Mouse (Mus musculus) embryonic stem cell, embryonic (primary cell): ENCODE measurements around the gene Igfbpl1.

ENCODE experiments used
- CTCF ChIA-PET, 4 experiments: fragments of 300-600 bp in 2 of 4; fragments of 350-600 bp in 2 of 4; sonication (Branson Sonifier 250); formaldehyde crosslinking; loops; one replicate each; lab custom pipeline; 2022; ENCODE audit warnings: inconsistent platforms in 2 of 4; lab: Charles Lee
- POLR2A ChIA-PET, 4 experiments: fragments of 300-600 bp in 2 of 4; fragments of 350-600 bp in 2 of 4; sonication (Branson Sonifier 250); formaldehyde crosslinking; loops; one replicate each; lab custom pipeline; 2022; ENCODE audit warnings: antibody characterized with exemption in 4 of 4, inconsistent platforms in 1 of 4; lab: Charles Lee

Gene Igfbpl1

DNA sequence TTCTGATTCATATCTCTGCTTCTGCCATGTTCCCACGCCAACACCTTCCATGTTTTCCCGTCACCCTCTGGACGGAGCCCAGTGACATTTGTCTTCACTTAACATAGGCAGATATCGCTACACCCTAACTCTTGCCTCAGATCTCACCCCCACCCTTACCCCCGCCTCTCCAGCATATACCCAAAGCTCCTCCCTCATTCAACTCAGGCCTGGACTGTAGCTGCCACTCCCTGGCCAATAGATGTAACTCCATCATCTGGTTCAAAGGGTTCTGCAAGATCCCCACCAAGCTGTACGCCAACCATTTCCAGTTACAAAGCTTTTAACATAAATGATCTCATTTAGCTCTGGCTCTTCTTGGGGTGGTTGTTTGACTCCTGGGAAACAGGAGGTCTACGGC, 59.9 kb downstream of the Igfbpl1 start:
- ChIA-PET CTCF (interaction anchor here in 3 of 4 experiments (0.5 to 1.6 kb wide), 6 partner anchors 44 to 459 kb away, joined by 3 to 4 read pairs (median 3); no protein-coding TSS in a partner anchor), POLR2A (interaction anchor here (0.6 to 2.1 kb wide), 9 partner anchors 12 to 359 kb away, joined by 3 to 7 read pairs (median 3); partner anchors contain the start of gene Slc25a51 (in 1 of the 4))

DNA sequence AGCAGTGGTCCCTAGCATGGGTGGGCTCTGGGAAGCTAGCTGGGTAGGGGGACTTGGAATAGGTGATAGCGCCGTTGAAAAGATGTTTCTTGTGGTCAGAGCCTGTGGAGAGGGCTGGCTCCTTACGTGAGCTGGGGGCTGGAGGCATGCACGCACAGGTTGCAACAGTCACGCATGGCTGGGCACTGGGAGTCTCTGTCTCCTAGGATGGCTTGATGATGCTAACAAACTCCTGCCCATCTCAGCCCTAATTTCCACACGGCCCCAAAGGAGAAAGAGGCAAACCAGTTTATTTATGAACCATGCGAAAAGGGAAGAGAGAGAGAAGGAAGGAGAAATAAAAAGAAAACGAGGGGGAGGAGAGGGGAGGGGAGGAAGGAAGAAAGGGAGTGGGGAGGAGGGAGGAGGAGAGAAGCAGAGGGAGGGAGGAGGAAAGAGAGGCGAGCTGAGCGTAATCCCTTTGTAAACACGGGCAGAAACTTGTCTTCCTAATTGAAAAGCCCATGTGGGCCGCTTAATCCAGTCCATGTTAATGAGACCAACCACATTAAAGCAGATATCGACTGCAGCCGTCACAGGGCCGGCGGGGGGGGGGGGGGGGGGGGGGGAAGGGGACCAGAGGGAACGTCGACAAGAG, 61.0 kb downstream of the Igfbpl1 start:
- ChIA-PET POLR2A (interaction anchor here in 2 of 4 experiments (0.9 to 1.7 kb wide), 3 partner anchors 20 to 348 kb away, joined by 3 to 5 read pairs (median 3); no protein-coding TSS in a partner anchor), CTCF (interaction anchor here in 3 of 4 experiments (0.6 to 1.6 kb wide), 4 partner anchors 45 to 372 kb away, joined by 3 to 5 read pairs (median 3); no protein-coding TSS in a partner anchor)

DNA sequence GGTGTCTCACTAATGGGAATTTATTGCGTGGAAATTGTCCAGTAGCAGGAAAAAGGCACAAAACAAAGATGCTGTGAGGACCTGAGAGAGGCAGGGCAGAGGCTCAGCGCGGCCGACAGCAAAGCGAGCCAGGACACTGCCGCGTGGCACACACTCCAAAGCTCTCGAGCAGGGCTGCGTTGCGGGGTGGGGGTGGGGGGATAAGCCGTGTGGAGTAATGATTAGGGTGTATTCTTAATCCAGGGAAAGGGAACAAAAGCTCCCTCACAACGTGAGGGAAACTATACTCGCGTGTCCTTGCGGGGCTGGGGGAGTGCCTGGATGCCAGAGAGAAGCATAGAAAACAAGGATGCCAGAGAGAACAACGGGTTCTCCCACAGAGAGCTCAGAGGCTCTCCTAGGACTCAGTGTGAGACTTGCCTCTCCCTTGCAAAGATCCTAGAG, 61.6 kb downstream of the Igfbpl1 start:
- ChIA-PET POLR2A (interaction anchor here in 2 of 4 experiments (0.5 to 1.7 kb wide), 2 partner anchors 233 to 347 kb away, joined by 3 to 5 read pairs; no protein-coding TSS in a partner anchor), CTCF (interaction anchor here in 1 of 4 experiments (0.5 kb wide), 1 partner anchor 46 kb away, joined by 4 read pairs; no protein-coding TSS in a partner anchor)

DNA sequence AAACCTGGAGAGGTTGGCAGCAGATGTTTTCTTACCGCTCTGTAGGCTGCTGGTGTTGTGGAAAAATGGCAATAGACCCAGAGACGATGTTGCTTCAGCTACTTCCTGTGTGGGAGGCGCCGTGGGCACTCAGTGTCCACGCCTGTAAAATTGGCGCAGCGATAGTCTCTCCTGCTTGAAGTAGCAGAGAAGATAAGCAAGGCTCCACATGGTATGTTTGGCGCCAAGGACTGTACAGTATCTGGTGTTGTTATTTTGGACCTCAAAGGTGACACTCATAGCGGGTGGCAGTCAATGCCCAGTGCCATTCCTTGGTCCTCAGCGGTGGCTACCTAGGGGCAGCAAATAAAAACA, 62.6 kb downstream of the Igfbpl1 start:
- ChIA-PET CTCF (interaction anchor here in 3 of 4 experiments (0.6 to 1.5 kb wide), 4 partner anchors 8 to 592 kb away, joined by 3 to 6 read pairs (median 4); no protein-coding TSS in a partner anchor), POLR2A (interaction anchor here in 3 of 4 experiments (0.5 to 2.0 kb wide), 18 partner anchors 8 to 751 kb away, joined by 3 to 9 read pairs (median 3); partner anchors contain the start of gene Polr1e (in 1 of the 3))

DNA sequence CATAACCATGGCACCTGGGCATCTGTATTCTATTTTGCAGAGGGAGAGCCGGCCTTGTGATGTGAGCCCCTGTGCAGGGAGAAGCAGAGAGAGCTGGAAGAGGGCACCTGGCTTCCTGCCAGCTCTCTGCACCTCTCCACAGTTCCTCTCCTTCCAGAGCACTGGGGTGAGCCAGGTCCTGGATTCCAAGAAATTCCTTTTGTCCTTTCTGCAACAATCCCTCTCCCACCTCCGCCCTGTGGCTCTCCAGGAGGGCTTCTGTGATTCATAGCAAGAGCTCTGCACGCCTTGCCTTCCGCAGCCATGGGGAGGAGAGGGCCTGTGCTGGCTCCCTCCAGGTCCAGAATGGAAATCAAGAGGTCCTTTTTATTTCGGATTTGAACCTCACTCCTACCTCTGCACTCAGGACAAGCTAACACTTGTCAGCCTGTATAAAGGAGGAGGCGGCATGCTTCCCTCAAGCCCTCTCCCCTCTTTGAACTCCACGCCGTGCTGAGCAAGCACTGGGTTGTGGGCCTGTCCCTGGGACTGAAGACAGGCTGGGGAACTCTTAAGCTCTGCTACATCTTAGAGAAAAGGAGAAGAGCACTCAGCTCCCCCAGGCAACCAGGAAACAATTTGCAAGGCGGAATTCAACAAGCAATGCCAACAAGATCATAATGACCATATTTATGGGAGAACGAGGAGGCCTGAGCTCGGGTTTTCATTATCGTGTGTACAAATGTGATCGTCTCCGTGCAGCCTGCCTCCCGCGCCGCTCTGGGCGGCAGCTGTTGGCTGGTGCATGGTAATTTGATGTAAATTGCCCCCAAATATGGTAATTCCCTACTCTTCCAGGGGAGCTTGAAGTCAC, 63.2 kb downstream of the Igfbpl1 start:
- ChIA-PET CTCF (interaction anchor here (0.5 to 1.5 kb wide), 9 partner anchors 8 to 657 kb away, joined by 3 to 6 read pairs (median 4); no protein-coding TSS in a partner anchor), POLR2A (interaction anchor here (0.5 to 2.0 kb wide), 24 partner anchors 8 to 795 kb away, joined by 3 to 9 read pairs (median 3); partner anchors contain the start of genes Polr1e (in 1 of the 4) and Slc25a51 (in 1 of the 4))

DNA sequence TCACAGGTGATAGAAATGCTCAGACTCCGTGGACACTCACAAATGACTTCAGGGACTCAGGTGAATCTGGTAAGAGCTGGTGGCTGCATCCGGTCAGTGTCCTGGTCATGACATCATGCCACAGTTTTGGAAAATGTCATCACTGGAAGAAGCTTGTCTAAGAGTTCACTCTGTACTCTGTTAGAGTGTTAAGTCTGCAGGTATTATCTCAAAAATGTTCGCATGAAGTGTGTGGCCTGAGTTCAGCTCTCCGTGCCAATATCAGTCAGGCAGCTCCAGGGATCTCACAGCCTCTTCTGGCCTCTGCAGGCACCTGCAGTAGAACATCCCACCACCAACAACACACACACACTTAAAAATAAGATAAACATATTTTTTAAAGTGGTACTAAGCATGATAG, 64.1 kb downstream of the Igfbpl1 start:
- POLR2A ChIA-PET = interaction anchor here (0.5 to 1.5 kb wide), 5 partner anchors 9 to 760 kb away, joined by 3 to 7 read pairs (median 3); no protein-coding TSS in a partner anchor
- CTCF ChIA-PET = interaction anchor here in 3 of 4 experiments (0.6 to 1.5 kb wide), 4 partner anchors 9 to 211 kb away, joined by 3 to 6 read pairs (median 4); no protein-coding TSS in a partner anchor
